Mouse (Mus musculus): ENCODE measurements around the gene Arf5. TPM values are rescaled to one million over a fixed set of nuclear protein-coding genes. Genes with fewer than 3 reads are reported as not detected.

Gene Arf5
- polyA plus RNA-seq, 1 experiment from 2014 or later = 376 TPM

- H3K27ac ChIP-seq (ENCODE audit: low read depth) = no peak overlapping the region
- ATAC-seq (ENCODE audit: insufficient read depth) (no peak), DNase-seq (no peak)
- H3K36me3 ChIP-seq (ENCODE audit: insufficient read depth) = no peaks in the 10 kb centered on the region
- H3K4me3 ChIP-seq (ENCODE audit: low read depth, low read length) = no peak overlapping the region
- no peak overlapping the region for H3K4me2 ChIP-seq
- H3K9ac ChIP-seq = no peak overlapping the region
- H3K4me1 ChIP-seq (ENCODE audit: insufficient read depth) = no peaks in the 10 kb centered on the region
- peak; percentile 25; the same call in 1 of the 2 replicates for TF ChIP-seq CTCF (IDR thresholded peaks at IDR 0.05; ENCODE audit: low read depth)
- peaks cover 27% of the 10 kb centered on the region for H3K27me3 ChIP-seq (ENCODE audit: insufficient read depth, low read length)
- no peaks in the 10 kb centered on the region for H3K9me3 ChIP-seq (ENCODE audit: low read depth, low read length)
- WGBS = 81% methylated on average over 3 of the region's 3 CpGs
Measured at GRCm38 (mm10) chr6:28398726-28399125, 24.6 kb upstream of the Arf5 start.

GRCm38 (mm10) chr6:28399791-28400190 is 23.6 kb upstream of the Arf5 start:
- Histone ChIP-seq H3K9me3 (ENCODE audit: low read depth, low read length) (no peaks in the 10 kb centered on the region), H3K27me3 (ENCODE audit: insufficient read depth, low read length) (peaks cover 27% of the 10 kb centered on the region), H3K27ac (ENCODE audit: low read depth) (no peak overlapping the region), H3K36me3 (ENCODE audit: insufficient read depth) (no peaks in the 10 kb centered on the region), H3K4me2 (no peak overlapping the region), H3K4me3 (ENCODE audit: low read depth, low read length) (no peak overlapping the region), H3K9ac (no peak overlapping the region), H3K4me1 (ENCODE audit: insufficient read depth) (no peaks in the 10 kb centered on the region)
- 88% methylated on average over 4 of the region's 4 CpGs for WGBS
- ATAC-seq (ENCODE audit: insufficient read depth) (no peak), DNase-seq (peak; percentile 26)
- TF ChIP-seq CTCF (IDR thresholded peaks at IDR 0.05; ENCODE audit: low read depth) = peak; percentile 46; the same call in 1 of the 2 replicates

- 65% methylated on average over 9 of the region's 9 CpGs for WGBS
- DNase-seq (peak; percentile 59), ATAC-seq (ENCODE audit: insufficient read depth) (no peak)
- H3K9me3 ChIP-seq (ENCODE audit: low read depth, low read length) = no peaks in the 10 kb centered on the region
- H3K27ac ChIP-seq (ENCODE audit: low read depth) = no peak overlapping the region
- H3K4me2 ChIP-seq = no peak overlapping the region
- no peaks in the 10 kb centered on the region for H3K27me3 ChIP-seq (ENCODE audit: insufficient read depth, low read length)
- H3K36me3 ChIP-seq (ENCODE audit: insufficient read depth) = 0 out of 2 replicates have a peak, but pooled peaks cover 1% of the 10 kb centered on the region
- no peak overlapping the region for H3K9ac ChIP-seq
- H3K4me3 ChIP-seq (ENCODE audit: low read depth, low read length) = no peak overlapping the region
- TF ChIP-seq CTCF (IDR thresholded peaks at IDR 0.05; ENCODE audit: low read depth) = no peak
- H3K4me1 ChIP-seq (ENCODE audit: insufficient read depth) = no peaks in the 10 kb centered on the region
Measured at GRCm38 (mm10) chr6:28410053-28410452, 13.3 kb upstream of the Arf5 start.

GRCm38 (mm10) chr6:28411236-28411635 is 12.1 kb upstream of the Arf5 start:
- ATAC-seq (ENCODE audit: insufficient read depth) = no peak
- no peak overlapping the region for H3K4me2 ChIP-seq
- 68% methylated on average over 2 of the region's 2 CpGs for WGBS

GRCm38 (mm10) chr6:28416981-28417380 is 6.4 kb upstream of the Arf5 start:
- no peak for TF ChIP-seq CTCF (IDR thresholded peaks at IDR 0.05; ENCODE audit: low read depth)
- no peak overlapping the region for H3K4me3 ChIP-seq (ENCODE audit: low read depth, low read length)
- H3K4me1 ChIP-seq (ENCODE audit: insufficient read depth) = peaks cover 8% of the 10 kb centered on the region
- no peaks in the 10 kb centered on the region for H3K27me3 ChIP-seq (ENCODE audit: insufficient read depth, low read length)
- H3K9ac ChIP-seq = no peak overlapping the region
- 58% methylated on average over 4 of the region's 4 CpGs for WGBS
- no peaks in the 10 kb centered on the region for H3K9me3 ChIP-seq (ENCODE audit: low read depth, low read length)
- DNase-seq (no peak), ATAC-seq (ENCODE audit: insufficient read depth) (no peak)
- no peak overlapping the region for H3K4me2 ChIP-seq
- H3K36me3 ChIP-seq (ENCODE audit: insufficient read depth) = peaks cover 33% of the 10 kb centered on the region
- no peak overlapping the region for H3K27ac ChIP-seq (ENCODE audit: low read depth)

More at GRCm38 (mm10) chr6:28411236-28411635, 12.1 kb upstream of the Arf5 start:
- no peak for DNase-seq
- Histone ChIP-seq H3K27ac (ENCODE audit: low read depth) (no peak overlapping the region), H3K4me1 (ENCODE audit: insufficient read depth) (no peaks in the 10 kb centered on the region), H3K4me3 (ENCODE audit: low read depth, low read length) (no peak overlapping the region), H3K9me3 (ENCODE audit: low read depth, low read length) (no peaks in the 10 kb centered on the region), H3K9ac (no peak overlapping the region), H3K36me3 (ENCODE audit: insufficient read depth) (peaks cover 9% of the 10 kb centered on the region; the same call in 1 of the 2 replicates), H3K27me3 (ENCODE audit: insufficient read depth, low read length) (no peaks in the 10 kb centered on the region)
- TF ChIP-seq CTCF (IDR thresholded peaks at IDR 0.05; ENCODE audit: low read depth) = no peak

- Histone ChIP-seq H3K36me3 (ENCODE audit: insufficient read depth) (peaks cover 33% of the 10 kb centered on the region), H3K27me3 (ENCODE audit: insufficient read depth, low read length) (no peaks in the 10 kb centered on the region), H3K4me1 (ENCODE audit: insufficient read depth) (peaks cover 8% of the 10 kb centered on the region), H3K4me2 (no peak overlapping the region), H3K9ac (no peak overlapping the region), H3K27ac (ENCODE audit: low read depth) (no peak overlapping the region), H3K4me3 (ENCODE audit: low read depth, low read length) (no peak overlapping the region), H3K9me3 (ENCODE audit: low read depth, low read length) (no peaks in the 10 kb centered on the region)
- no peak for TF ChIP-seq CTCF (IDR thresholded peaks at IDR 0.05; ENCODE audit: low read depth)
- DNase-seq (peak; percentile 65), ATAC-seq (ENCODE audit: insufficient read depth) (no peak)
- 85% methylated on average over 14 of the region's 14 CpGs for WGBS
Measured at GRCm38 (mm10) chr6:28418449-28418848, 4.9 kb upstream of the Arf5 start.

GRCm38 (mm10) chr6:28419673-28420072 is 3.7 kb upstream of the Arf5 start:
- Histone ChIP-seq H3K4me1 (ENCODE audit: insufficient read depth) (peaks cover 8% of the 10 kb centered on the region), H3K4me3 (ENCODE audit: low read depth, low read length) (peak overlapping the region; percentile 85), H3K9ac (no peak overlapping the region), H3K36me3 (ENCODE audit: insufficient read depth) (peaks cover 33% of the 10 kb centered on the region), H3K27ac (ENCODE audit: low read depth) (no peak overlapping the region), H3K27me3 (ENCODE audit: insufficient read depth, low read length) (no peaks in the 10 kb centered on the region), H3K9me3 (ENCODE audit: low read depth, low read length) (no peaks in the 10 kb centered on the region), H3K4me2 (peak overlapping the region; percentile 94)
- WGBS = 63% methylated on average over 2 of the region's 2 CpGs
- ATAC-seq (ENCODE audit: insufficient read depth) = no peak
- TF ChIP-seq CTCF (IDR thresholded peaks at IDR 0.05; ENCODE audit: low read depth) = no peak
- DNase-seq = no peak

GRCm38 (mm10) chr6:28420361-28420760 is 3.0 kb upstream of the Arf5 start:
- peak overlapping the region; percentile 79 for H3K9ac ChIP-seq
- WGBS = 74% methylated on average over 17 of the region's 17 CpGs
- ATAC-seq (ENCODE audit: insufficient read depth) = no peak

More at GRCm38 (mm10) chr6:28420361-28420760, 3.0 kb upstream of the Arf5 start:
- H3K27me3 ChIP-seq (ENCODE audit: insufficient read depth, low read length) = no peaks in the 10 kb centered on the region
- peaks cover 8% of the 10 kb centered on the region for H3K4me1 ChIP-seq (ENCODE audit: insufficient read depth)
- H3K4me2 ChIP-seq = peak overlapping the region; percentile 94
- peak overlapping the region; percentile 85 for H3K4me3 ChIP-seq (ENCODE audit: low read depth, low read length)
- H3K9me3 ChIP-seq (ENCODE audit: low read depth, low read length) = no peaks in the 10 kb centered on the region
- no peak overlapping the region for H3K27ac ChIP-seq (ENCODE audit: low read depth)
- no peak for TF ChIP-seq CTCF (IDR thresholded peaks at IDR 0.05; ENCODE audit: low read depth)
- DNase-seq = no peak
- peaks cover 31% of the 10 kb centered on the region for H3K36me3 ChIP-seq (ENCODE audit: insufficient read depth)

Data from lung, embryonic 14.5 days (tissue).